Mouse (Mus musculus) kidney, embryonic 15.5 days (tissue): Measurements from ENCODE around the gene Slc11a2. TPM values are rescaled to one million over a fixed set of nuclear protein-coding genes. Genes with fewer than 3 reads are reported as not detected.
"Not testable (repeated sequence)": the region's sequence is repeated elsewhere in the genome, so short reads cannot be mapped to it uniquely, and the experiment has no call there.

Experiments
- ATAC-seq: fragments of 200-750 bp; cut with Nextera tagmentation; replicated peaks from 2 replicates; pipeline ENCODE4 v1.8.0; 2017; ENCODE audit warnings: moderate TSS enrichment; ENCODE audit not compliant: low FRiP score
- H3K27ac ChIP-seq: fragments of 300-500 bp; sonication (generic); 2 replicates; pipeline ENCODE4 v1.5.1; 2015; ENCODE audit warnings: mild to moderate bottlenecking, inconsistent platforms
- H3K27me3 ChIP-seq: fragments of 300-500 bp; sonication (generic); 2 replicates; pipeline ENCODE4 v1.6.1; 2015; ENCODE audit warnings: inconsistent platforms
- H3K36me3 ChIP-seq: fragments of 300-500 bp; sonication (generic); 2 replicates; pipeline ENCODE4 v1.6.1; 2015; ENCODE audit warnings: inconsistent platforms
- H3K4me1 ChIP-seq: fragments of 300-500 bp; sonication (generic); 2 replicates; pipeline ENCODE4 v1.6.1; 2015; ENCODE audit warnings: inconsistent platforms
- H3K4me2 ChIP-seq: fragments of 300-500 bp; sonication (generic); 2 replicates; pipeline ENCODE4 v1.6.1; 2015; ENCODE audit warnings: moderate library complexity, mild to moderate bottlenecking, inconsistent platforms
- H3K4me3 ChIP-seq: fragments of 300-500 bp; sonication (generic); replicated peaks from 2 replicates; pipeline ENCODE4 v1.5.1; 2015; ENCODE audit warnings: mild to moderate bottlenecking, inconsistent platforms
- H3K9ac ChIP-seq: fragments of 300-500 bp; sonication (generic); 2 replicates; pipeline ENCODE4 v1.6.1; 2015; ENCODE audit warnings: mild to moderate bottlenecking, inconsistent platforms
- H3K9me3 ChIP-seq: fragments of 300-500 bp; sonication (generic); replicated peaks from 2 replicates; pipeline ENCODE4 v1.6.1; 2016; ENCODE audit warnings: inconsistent platforms
- WGBS: fragments of 180-500 bp; shearing (Covaris S2); methylation state at CpG from one replicate; pipeline ENCODE4 v1.1.7; 2015; ENCODE audit warnings: mixed read lengths; 5-methylcytosine and 5-hydroxymethylcytosine counted together
- polyA plus RNA-seq: library from polyadenylated mRNA; unstranded; fragments of >200 nt; fragmentation: Nextera tagmentation; extraction: Ambion mirVana; gene quantifications from 2 replicates; pipeline ENCODE4 v1.2.1, GENCODE M21; 2015

Gene Slc11a2
- polyA plus RNA-seq, 1 experiment from 2014 or later: 28.2 TPM

- no peaks in the 10 kb centered on the region for H3K27me3 ChIP-seq
- no peak overlapping the region for H3K4me2 ChIP-seq
- WGBS: 55% methylated on average over 7 of the region's 7 CpGs
- H3K4me3 ChIP-seq: no peak overlapping the region
- no peak for ATAC-seq
- no peak overlapping the region for H3K27ac ChIP-seq
- no peaks in the 10 kb centered on the region for H3K36me3 ChIP-seq
- H3K4me1 ChIP-seq: 0 out of 2 replicates have a peak, but pooled peaks cover 3% of the 10 kb centered on the region
- no peak overlapping the region for H3K9ac ChIP-seq
- 0 out of 2 replicates have a peak, but pooled peaks cover 6% of the 10 kb centered on the region for H3K9me3 ChIP-seq
These were observed 57.8 kb downstream of the Slc11a2 start for GRCm38 (mm10) chr15:100367119-100367518.

- H3K9me3 ChIP-seq, H3K4me1 ChIP-seq, H3K9ac ChIP-seq, H3K27me3 ChIP-seq, H3K36me3 ChIP-seq, H3K4me3 ChIP-seq, H3K4me2 ChIP-seq: not testable (repeated sequence)
- H3K27ac ChIP-seq: 0 out of 2 replicates have a peak overlapping the region, but pooled peaks have one; percentile 7
- 27% methylated on average over 9 of the region's 9 CpGs for WGBS
- peak; percentile 58 for ATAC-seq
These were observed 58.9 kb downstream of the Slc11a2 start for GRCm38 (mm10) chr15:100365967-100366366.

- no peak within 1 kb of the TSS for H3K4me2 ChIP-seq
- H3K4me3 ChIP-seq: no peak within 1 kb of the TSS
- H3K9me3 ChIP-seq: 0 out of 2 replicates have a peak, but pooled peaks cover 6% of the 10 kb centered on the region
- H3K36me3 ChIP-seq: no peaks in the 10 kb centered on the region
- H3K27me3 ChIP-seq: no peaks in the 10 kb centered on the region
- WGBS: 55% methylated on average over 7 of the region's 7 CpGs
- H3K9ac ChIP-seq: no peak within 1 kb of the TSS
- no peak for ATAC-seq
- H3K4me1 ChIP-seq: 0 out of 2 replicates have a peak, but pooled peaks cover 3% of the 10 kb centered on the region
- H3K27ac ChIP-seq: no peak within 1 kb of the TSS
These were observed 60.6 kb downstream of the Slc11a2 start, which contains the start of gene Higd1c for GRCm38 (mm10) chr15:100364242-100364641. TSS of gene Higd1c (plus strand) at chr15:100364542.

DNA sequence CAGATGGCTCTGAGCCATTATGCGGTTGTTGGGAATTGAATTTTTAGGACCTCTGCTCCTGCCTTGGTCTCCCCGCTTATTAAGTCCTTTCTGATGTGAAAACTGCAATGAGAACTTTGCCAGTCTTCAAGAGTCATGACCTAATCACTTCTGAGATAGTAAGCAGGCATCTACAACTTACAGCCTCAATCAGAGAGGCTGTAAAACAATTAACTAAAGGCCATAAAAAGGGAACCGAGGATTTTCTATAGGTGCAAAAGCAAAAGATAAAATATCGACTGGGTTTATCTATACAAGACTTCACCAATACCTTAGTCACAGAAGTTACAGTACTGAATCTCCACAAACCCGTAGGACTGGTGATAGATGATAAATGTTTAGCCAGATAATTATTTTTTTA, 69.0 kb downstream of the Slc11a2 start:
- Histone ChIP-seq H3K9me3 (no peaks in the 10 kb centered on the region), H3K36me3 (no peaks in the 10 kb centered on the region), H3K4me3 (no peak overlapping the region), H3K27me3 (no peaks in the 10 kb centered on the region), H3K4me1 (no peaks in the 10 kb centered on the region), H3K4me2 (no peak overlapping the region), H3K9ac (no peak overlapping the region), H3K27ac (no peak overlapping the region)
- ATAC-seq: no peak
- WGBS: 59% methylated on average over 5 of the region's 5 CpGs

DNA sequence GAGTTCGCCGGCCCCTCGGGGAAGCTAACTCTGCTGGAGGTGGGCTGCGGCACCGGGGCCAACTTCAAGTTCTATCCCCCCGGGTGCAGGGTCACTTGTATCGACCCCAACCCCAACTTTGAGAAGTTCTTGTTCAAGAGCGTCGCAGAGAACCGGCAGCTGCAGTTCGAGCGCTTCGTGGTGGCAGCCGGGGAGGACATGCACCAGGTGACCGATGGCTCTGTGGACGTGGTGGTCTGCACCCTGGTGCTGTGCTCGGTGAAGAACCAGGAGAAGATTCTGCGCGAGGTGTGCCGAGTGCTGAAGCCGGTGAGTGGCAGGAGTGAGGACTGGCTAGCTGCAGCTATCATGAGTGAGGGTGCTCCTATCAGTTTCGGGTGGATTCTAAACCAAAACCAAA, 71.5 kb downstream of the Slc11a2 start:
- H3K4me1 ChIP-seq, H3K4me3 ChIP-seq, H3K27me3 ChIP-seq, H3K36me3 ChIP-seq, ATAC-seq, H3K27ac ChIP-seq, H3K4me2 ChIP-seq, H3K9me3 ChIP-seq, H3K9ac ChIP-seq: not testable (repeated sequence)
- 87% methylated on average over 18 of the region's 22 CpGs for WGBS

DNA sequence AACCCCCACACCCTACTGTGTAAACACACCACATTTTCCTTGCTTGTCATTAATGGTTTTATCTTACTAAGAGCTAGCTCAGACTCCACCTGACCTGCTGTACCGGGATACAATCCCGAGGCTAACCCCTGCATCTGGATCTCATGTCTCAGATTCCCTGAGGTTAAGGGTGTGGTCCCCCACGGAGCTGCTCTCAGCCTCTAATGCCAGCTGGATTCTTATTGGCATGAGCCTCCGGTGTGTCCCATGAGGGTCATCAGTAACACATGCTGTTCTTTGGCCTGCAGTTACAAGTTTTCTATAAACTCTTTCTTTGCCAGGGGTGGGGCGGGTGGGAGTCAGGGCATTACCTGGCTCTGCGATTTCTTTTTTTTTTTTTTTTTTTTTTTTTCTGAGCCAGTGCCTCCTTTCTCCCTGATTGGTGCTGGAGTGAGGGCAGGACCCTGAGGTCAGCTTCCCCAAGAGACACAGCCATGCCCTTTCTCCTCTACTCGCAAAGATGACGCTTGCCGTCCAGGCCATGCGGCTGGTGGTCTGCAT, 72.1 kb downstream of the Slc11a2 start, which contains the start of the genes Methig1 and Mettl7a2:
Gene Methig1, plus strand, starts transcription at position 439 of the 540 bp plus-strand sequence.
Gene Mettl7a2, plus strand, starts transcription at position 490 of the 540 bp plus-strand sequence.
- Histone ChIP-seq H3K4me1 (0 out of 2 replicates have a peak, but pooled peaks cover 9% of the 10 kb centered on the region), H3K9me3 (no peaks in the 10 kb centered on the region), H3K4me2 (no peak within 1 kb of the TSS), H3K9ac (no peak within 1 kb of the TSS), H3K36me3 (no peaks in the 10 kb centered on the region), H3K27me3 (no peaks in the 10 kb centered on the region), H3K4me3 (no peak within 1 kb of the TSS), H3K27ac (no peak within 1 kb of the TSS)
- no peak for ATAC-seq
- WGBS: 83% methylated on average over 10 of the region's 10 CpGs

DNA sequence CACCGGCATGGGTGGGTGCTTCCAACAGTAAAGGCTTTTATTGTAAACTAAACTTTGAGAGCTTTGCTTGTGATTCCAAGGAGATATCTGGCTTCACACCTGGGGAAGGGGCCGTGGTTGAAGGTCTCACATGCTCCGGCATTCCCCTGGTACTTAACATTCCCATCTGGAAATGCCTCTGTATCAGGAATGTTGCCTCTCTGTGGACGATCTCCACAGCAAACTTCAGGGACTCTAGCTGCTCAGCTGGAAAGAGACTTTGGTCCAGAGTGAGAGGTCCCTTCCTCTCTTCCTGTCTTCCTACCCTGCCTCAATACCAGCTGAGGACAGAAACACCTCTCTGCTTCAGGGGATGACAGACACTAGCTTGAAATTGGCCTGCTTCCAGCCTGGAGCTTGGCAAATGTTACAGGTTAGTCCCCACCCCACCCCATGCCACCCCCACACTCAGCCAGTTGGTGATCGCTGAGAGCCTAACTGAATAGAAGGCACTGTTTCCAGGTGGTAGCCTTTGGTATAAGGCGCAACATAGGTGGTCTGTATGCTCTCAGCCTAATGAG, 73.3 kb downstream of the Slc11a2 start:
- H3K36me3 ChIP-seq: no peaks in the 10 kb centered on the region
- H3K4me1 ChIP-seq: 0 out of 2 replicates have a peak, but pooled peaks cover 9% of the 10 kb centered on the region
- H3K4me3 ChIP-seq: no peak overlapping the region
- no peaks in the 10 kb centered on the region for H3K9me3 ChIP-seq
- no peak for ATAC-seq
- H3K4me2 ChIP-seq: no peak overlapping the region
- H3K9ac ChIP-seq: no peak overlapping the region
- H3K27ac ChIP-seq: no peak overlapping the region
- WGBS: 69% methylated on average over 6 of the region's 6 CpGs
- no peaks in the 10 kb centered on the region for H3K27me3 ChIP-seq

- Histone ChIP-seq H3K9me3 (no peaks in the 10 kb centered on the region), H3K4me2 (no peak overlapping the region), H3K4me3 (no peak overlapping the region), H3K27ac (peak overlapping the region; percentile 59), H3K36me3 (no peaks in the 10 kb centered on the region), H3K27me3 (no peaks in the 10 kb centered on the region), H3K4me1 (0 out of 2 replicates have a peak, but pooled peaks cover 9% of the 10 kb centered on the region), H3K9ac (no peak overlapping the region)
- ATAC-seq: peak; percentile 82
- 18% methylated on average over 2 of the region's 2 CpGs for WGBS
These were observed 75.4 kb downstream of the Slc11a2 start for GRCm38 (mm10) chr15:100349496-100349895.

GRCm38 (mm10) chr15:100346761-100347160, 78.1 kb downstream of the Slc11a2 start:
- Histone ChIP-seq H3K9ac (no peak overlapping the region), H3K4me2 (no peak overlapping the region), H3K4me1 (0 out of 2 replicates have a peak, but pooled peaks cover 9% of the 10 kb centered on the region), H3K4me3 (no peak overlapping the region), H3K27ac (peak overlapping the region; percentile 13; the same call in 1 of the 2 replicates), H3K27me3 (no peaks in the 10 kb centered on the region), H3K36me3 (no peaks in the 10 kb centered on the region), H3K9me3 (no peaks in the 10 kb centered on the region)
- WGBS: 75% methylated on average over 14 of the region's 14 CpGs
- no peak; the same call in 1 of the 2 replicates for ATAC-seq

GRCm38 (mm10) chr15:100345484-100345883, 79.4 kb downstream of the Slc11a2 start:
- Histone ChIP-seq H3K4me3 (no peak overlapping the region), H3K27ac (no peak overlapping the region), H3K4me2 (no peak overlapping the region), H3K9me3 (no peaks in the 10 kb centered on the region), H3K9ac (no peak overlapping the region), H3K27me3 (no peaks in the 10 kb centered on the region), H3K36me3 (no peaks in the 10 kb centered on the region), H3K4me1 (0 out of 2 replicates have a peak, but pooled peaks cover 9% of the 10 kb centered on the region)
- ATAC-seq: no peak

- H3K4me3 ChIP-seq, H3K9me3 ChIP-seq, H3K4me2 ChIP-seq, H3K27me3 ChIP-seq, H3K27ac ChIP-seq, H3K9ac ChIP-seq, H3K36me3 ChIP-seq, H3K4me1 ChIP-seq, ATAC-seq: not testable (repeated sequence)
- 61% methylated on average over 5 of the region's 5 CpGs for WGBS
These were observed 83.4 kb downstream of the Slc11a2 start for GRCm38 (mm10) chr15:100341314-100341980.
